Mouse (Mus musculus) adrenal gland (tissue): ENCODE data around the gene Gtse1.

Source experiments
- intact Hi-C: fragments of 180-260 bp; cut with DNase I; formaldehyde crosslinking; loops from one replicate; pipeline ENCODE4 v1.15.1; 2025
- long read RNA-seq, 2 experiments: library from polyadenylated mRNA; unstranded; transcript quantifications; one replicate each; pipeline ENCODE4 v2.0.0; 2020; ENCODE audit warnings: borderline replicate concordance in 1 of 2; ENCODE audit not compliant: insufficient replicate concordance in 1 of 2

The Gtse1 gene
- long read RNA-seq, experiment 1, partial matches to known transcripts = 0 of 2 reads
- long read RNA-seq, experiment 1, other reads (novel, unspliced or antisense) = 0 of 2 reads
- long read RNA-seq, experiment 2 = 0 reads

DNA sequence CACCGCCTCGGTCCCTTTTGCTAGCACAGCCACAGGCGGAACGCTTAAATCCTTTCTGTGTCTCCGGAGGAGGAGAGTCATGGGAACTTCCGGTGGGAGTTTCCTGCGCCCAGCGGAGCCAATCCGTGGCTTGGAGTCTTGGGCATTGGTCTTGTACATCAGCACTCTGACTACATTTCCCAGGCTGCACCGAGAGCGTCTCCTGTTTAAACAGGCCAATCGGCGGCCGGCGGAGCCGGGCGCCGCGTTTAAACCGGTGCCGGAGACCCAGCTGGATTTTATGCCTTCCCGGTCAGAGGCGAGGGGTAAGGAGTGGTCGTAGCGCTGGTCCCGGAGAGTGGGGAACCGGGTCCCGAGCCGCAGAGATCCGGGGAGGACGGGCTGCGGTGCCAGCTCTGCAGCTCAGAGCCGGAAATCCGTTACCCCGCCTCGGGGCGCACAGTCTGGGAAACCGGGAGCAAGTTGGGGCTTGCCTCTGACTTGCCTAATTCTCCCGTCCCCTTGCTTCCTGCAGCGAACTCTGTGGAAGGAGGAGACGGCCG is at the start of gene Gtse1:
Gene Gtse1, plus strand, starts transcription at position 256 of the 542 bp plus-strand sequence.
- intact Hi-C loops = no loop called here

GRCm38 (mm10) chr15:85810462-85810805 is 49.1 kb upstream of the Gtse1 start:
- intact Hi-C loops = no loop called here

- intact Hi-C loops = no loop called here
Measured at GRCm38 (mm10) chr15:85810806-85811521, 48.6 kb upstream of the Gtse1 start.

- intact Hi-C loops = no loop called here
Measured at GRCm38 (mm10) chr15:85811535-85812277, 47.8 kb upstream of the Gtse1 start, which contains the start of gene Cdpf1. Cdpf1 (minus strand) TSS chr15:85811697.

DNA sequence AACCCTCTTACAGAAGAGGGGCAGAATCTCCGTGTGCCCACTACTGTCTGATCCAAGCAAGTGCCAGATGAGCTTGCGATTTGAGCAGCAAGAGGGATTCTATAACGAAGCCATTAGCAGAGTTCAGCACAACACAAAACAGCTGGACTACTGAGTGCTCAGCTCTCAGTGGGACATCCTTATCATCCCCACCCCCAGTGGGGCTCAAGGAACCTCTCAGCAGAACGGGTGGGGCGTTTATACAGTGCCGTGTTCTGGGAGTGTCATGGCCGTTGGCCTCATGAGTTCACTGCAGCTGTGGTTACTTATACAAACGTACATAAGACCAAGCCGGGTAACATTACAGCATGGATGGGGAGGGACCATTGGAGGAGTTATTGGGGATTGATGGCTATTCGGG is 46.1 kb upstream of the Gtse1 start:
- intact Hi-C loops = no loop called here

DNA sequence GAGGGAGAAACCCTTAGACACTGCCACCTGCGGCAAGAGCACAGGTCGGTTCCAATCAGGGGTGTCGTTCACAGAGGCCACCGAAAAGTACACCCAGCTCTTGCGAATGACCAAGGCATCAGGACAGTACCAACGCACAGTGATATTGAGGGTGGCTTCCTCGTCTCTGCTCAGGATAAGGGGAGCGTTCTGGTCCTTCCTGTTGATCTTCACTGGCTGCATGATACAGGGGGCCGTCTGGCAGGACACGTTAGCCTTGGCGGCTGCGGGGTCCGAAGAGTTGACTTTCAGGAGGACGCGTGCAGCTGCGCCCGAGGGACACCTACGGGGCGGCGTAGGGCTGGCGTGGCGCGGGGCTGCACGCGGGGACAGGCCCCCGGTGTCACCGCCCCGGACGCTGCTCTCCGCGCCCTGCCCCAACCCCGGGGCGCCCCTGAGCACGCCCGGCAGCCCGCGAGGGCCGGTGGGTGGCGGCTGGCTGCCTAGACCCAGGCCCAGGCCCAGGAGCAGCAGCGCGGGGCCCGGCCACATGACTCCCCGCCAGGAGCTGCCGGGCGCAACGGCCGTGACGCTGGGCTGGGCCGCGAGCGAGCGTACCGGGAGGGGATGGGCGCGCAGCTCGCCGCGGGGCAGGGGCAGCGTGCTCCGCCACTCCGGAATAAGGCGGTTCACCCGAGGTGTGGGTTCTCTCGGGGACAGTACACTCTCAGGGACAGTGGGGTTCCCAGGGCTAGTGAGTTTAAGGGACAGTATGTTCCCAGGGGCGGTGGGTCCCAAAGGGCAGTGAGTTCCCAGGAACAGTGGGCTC is 38.1 kb upstream of the Gtse1 start, which contains the start of gene Pkdrej:
Gene Pkdrej, minus strand, starts transcription at position 532 of the 808 bp plus-strand sequence.
- intact Hi-C loops = no loop called here

GRCm38 (mm10) chr15:85822011-85822359 is 37.6 kb upstream of the Gtse1 start:
- intact Hi-C loops = no loop called here

- intact Hi-C loops = no loop called here
Measured at GRCm38 (mm10) chr15:85826676-85827075, 32.9 kb upstream of the Gtse1 start.

DNA sequence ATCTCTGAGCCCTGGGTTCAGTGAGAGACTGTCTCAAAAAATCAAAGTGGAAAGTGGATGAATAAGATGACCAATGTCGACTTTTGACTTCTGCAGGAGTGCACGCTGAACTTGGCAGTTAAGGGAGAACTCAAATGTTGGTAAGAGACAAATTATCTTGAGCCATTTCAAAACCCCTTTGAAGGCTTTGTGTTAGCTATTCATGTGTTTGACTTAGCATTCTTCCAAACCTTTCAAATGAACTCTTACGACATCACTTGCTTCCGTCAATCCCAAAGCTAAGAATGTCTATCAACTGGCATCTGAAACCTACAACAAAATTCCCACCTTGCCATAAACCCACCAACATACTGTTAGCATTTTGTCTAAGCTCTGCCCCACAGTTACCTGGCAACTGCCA is 31.5 kb upstream of the Gtse1 start:
- intact Hi-C loops = no loop called here

DNA sequence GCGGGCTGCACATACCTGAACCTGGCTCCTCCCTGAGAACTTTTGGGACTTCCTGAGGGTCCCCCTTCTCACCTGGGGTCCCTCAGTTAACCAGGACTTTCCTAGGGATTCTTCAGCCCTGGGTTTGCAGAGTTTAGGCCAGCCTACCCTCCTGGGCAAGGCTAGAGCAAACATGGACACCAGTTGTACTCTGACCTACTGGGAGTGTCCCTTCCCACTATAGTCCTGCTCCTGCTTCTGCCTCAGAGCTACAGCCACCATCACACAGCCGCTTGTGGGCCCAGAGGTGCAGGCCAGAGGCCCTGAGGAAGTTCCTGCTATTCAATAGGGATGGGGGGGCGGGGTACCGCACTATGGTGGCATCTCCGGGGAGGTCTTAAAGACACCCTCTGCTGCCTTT is 30.1 kb upstream of the Gtse1 start:
- intact Hi-C loops = no loop called here

DNA sequence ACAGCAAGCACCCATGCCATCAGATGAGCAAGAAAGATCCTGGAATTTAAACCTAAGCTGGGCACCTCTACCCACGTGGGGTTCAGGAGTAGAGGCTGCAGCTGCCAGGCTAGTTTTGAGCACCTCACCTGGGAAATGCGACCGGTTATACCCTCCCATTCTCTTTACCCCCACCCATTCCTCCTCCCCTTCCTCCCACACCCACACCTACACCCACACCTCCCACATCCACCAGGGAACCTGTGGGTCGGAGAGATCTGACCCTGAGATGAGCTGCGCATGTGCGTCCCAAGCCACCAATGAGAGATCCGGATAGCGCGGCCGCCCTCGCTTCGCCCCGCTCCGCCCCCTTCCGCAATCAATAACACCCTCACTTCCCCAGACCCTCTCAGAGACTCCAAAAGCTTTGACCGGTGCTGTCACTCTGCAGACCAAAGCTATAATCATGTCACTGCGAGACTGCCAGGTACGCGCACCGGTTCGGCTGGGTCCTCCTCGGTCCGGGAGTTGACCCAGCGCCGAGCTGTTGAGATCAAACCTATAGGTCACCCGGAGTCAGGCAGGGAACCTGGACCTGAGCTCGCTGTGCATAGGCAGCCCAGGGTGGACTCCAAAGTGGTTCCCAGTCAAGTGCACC is 27.5 kb upstream of the Gtse1 start, which contains the start of gene Ttc38:
Gene Ttc38, plus strand, starts transcription at position 353 of the 637 bp plus-strand sequence.
- intact Hi-C loops = loop anchor here (10.0 kb wide), 1 partner anchor 117 kb away; no protein-coding TSS in a partner anchor

- intact Hi-C loops = loop anchor here (10.0 kb wide), 1 partner anchor 118 kb away; no protein-coding TSS in a partner anchor
Measured at GRCm38 (mm10) chr15:85832599-85832998, 26.9 kb upstream of the Gtse1 start.

DNA sequence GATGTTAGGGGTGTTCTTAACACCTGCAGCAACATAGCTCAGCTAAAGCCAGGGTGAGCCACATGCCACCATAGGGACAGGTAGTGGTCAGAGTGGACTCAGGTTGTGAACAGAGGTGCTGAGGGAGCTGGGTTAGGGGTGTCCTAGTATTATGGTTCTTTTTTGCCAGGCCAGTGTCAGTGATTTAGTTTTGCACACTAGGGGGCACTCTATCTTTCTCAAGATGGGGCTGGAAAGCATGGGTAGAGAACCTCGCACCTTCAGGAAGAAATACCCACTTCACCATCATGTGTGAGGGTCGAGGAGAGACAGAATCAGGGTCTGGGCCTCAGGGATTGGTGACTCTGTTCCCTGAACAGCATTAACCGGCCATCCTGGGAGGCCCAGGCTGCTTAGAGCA is 24.2 kb upstream of the Gtse1 start:
- intact Hi-C loops = loop anchor here (10.0 kb wide), 1 partner anchor 121 kb away; no protein-coding TSS in a partner anchor

GRCm38 (mm10) chr15:85836887-85837286 is 22.7 kb upstream of the Gtse1 start:
- intact Hi-C loops = loop anchor here (10.0 kb wide), 1 partner anchor 122 kb away; no protein-coding TSS in a partner anchor

GRCm38 (mm10) chr15:85840983-85841382 is 18.6 kb upstream of the Gtse1 start:
- intact Hi-C loops = no loop called here

DNA sequence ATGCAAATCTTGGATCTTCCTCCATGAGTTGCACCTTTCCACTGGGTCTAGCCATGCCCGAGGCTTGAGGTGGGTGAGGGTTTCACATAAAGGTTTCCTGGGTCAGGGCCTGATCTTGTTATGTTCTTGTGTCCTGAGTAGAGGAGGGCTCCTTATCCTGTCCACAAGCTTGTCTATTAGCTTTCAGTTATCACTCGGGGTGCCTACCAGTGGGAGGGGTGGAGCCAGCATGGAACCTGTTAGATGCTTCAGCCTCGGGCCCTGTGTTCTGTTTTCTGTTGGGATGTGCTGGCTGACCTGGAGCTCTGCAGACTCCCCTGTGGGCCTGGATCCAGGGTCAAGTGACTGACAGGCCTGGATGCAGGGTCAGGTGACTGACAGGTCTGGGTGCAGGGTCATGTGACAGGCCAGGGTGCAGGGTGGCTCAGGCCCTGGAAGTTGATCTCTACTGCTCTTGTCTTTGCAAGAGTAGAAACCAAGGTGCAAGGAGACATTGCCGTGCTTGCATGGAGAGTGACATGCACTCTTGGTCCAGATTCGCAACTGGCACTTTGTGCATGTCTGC is 17.7 kb upstream of the Gtse1 start:
- intact Hi-C loops = no loop called here

GRCm38 (mm10) chr15:85845071-85845470 is 14.5 kb upstream of the Gtse1 start:
- intact Hi-C loops = no loop called here

- intact Hi-C loops = no loop called here
Measured at GRCm38 (mm10) chr15:85851656-85852392, 7.7 kb upstream of the Gtse1 start.

DNA sequence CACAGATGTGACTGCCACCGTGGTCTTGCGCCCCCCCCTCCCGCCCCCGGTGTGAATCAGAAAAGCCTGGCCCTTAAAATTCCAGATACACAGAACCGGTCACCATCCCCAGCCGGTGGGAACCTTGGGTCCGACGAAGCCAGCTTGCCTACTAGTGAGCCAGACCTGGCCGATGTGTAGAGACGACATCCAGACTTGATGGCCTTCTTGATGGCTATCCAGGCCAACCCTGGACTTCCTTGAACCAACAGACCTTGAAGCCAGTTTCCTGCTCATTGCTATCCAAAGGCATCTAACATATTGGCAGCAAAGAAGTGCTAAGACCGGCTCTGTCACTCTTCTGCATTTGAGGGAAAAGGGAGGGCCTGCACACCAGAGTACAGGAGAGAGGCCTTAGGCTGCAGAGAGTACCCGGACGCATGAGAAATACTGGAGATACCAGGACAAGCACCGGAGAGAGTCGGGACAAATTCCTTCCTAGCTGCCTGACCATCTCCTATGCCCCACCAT is 510 bp upstream of the Gtse1 start:
- intact Hi-C loops = no loop called here
